Mouse (Mus musculus): Measurements from ENCODE around the gene Aicda. TPM values are rescaled to one million over a fixed set of nuclear protein-coding genes. Genes with fewer than 3 reads are reported as not detected.
"Not testable (repeated sequence)": the region's sequence is repeated elsewhere in the genome, so short reads cannot be mapped to it uniquely, and the experiment has no call there.

Gene Aicda
- polyA plus RNA-seq, 1 experiment from 2014 or later, result not detected

GRCm38 (mm10) chr6:122562463-122562862 is 8.9 kb downstream of the Aicda start:
- H3K4me2 ChIP-seq (replicated peaks; ENCODE audit: low read depth, low read length), result no peak overlapping the region
- ATAC-seq (ENCODE audit: low FRiP score) (peak; percentile 56), DNase-seq (ENCODE audit: low spot score) (peak; percentile 82)
- WGBS, result 6% methylated on average over 6 of the region's 6 CpGs
- no peak overlapping the region for H3K4me3 ChIP-seq (ENCODE audit: low read depth, low read length)
- no peaks in the 10 kb centered on the region for H3K27me3 ChIP-seq (ENCODE audit: control insufficient read depth, insufficient read depth, low read length)
- H3K36me3 ChIP-seq (ENCODE audit: control insufficient read depth, insufficient read depth, low read length), result no peaks in the 10 kb centered on the region
- H3K27ac ChIP-seq (ENCODE audit: low read depth, low read length), result no peak overlapping the region
- no peaks in the 10 kb centered on the region for H3K9me3 ChIP-seq (ENCODE audit: control insufficient read depth, low read length)
- H3K9ac ChIP-seq (ENCODE audit: low read depth, low read length), result no peak overlapping the region
- H3K4me1 ChIP-seq (replicated peaks; ENCODE audit: control insufficient read depth, insufficient read depth, low read length), result no peaks in the 10 kb centered on the region

- H3K9ac ChIP-seq (ENCODE audit: low read depth, low read length), result no peak overlapping the region
- H3K4me2 ChIP-seq (replicated peaks; ENCODE audit: low read depth, low read length), result no peak overlapping the region
- ATAC-seq (ENCODE audit: low FRiP score) (no peak), DNase-seq (ENCODE audit: low spot score) (no peak)
- H3K4me3 ChIP-seq (ENCODE audit: low read depth, low read length), result no peak overlapping the region
- no peaks in the 10 kb centered on the region for H3K36me3 ChIP-seq (ENCODE audit: control insufficient read depth, insufficient read depth, low read length)
- H3K27ac ChIP-seq (ENCODE audit: low read depth, low read length), result no peak overlapping the region
- no peaks in the 10 kb centered on the region for H3K4me1 ChIP-seq (replicated peaks; ENCODE audit: control insufficient read depth, insufficient read depth, low read length)
- H3K9me3 ChIP-seq (ENCODE audit: control insufficient read depth, low read length), result no peaks in the 10 kb centered on the region
- no peaks in the 10 kb centered on the region for H3K27me3 ChIP-seq (ENCODE audit: control insufficient read depth, insufficient read depth, low read length)
- WGBS, result 94% methylated on average over 9 of the region's 9 CpGs
Observed at GRCm38 (mm10) chr6:122565070-122565784, 11.6 kb downstream of the Aicda start.

GRCm38 (mm10) chr6:122569113-122569512 is 15.5 kb downstream of the Aicda start:
- no peaks in the 10 kb centered on the region for H3K36me3 ChIP-seq (ENCODE audit: control insufficient read depth, insufficient read depth, low read length)
- no peaks in the 10 kb centered on the region for H3K27me3 ChIP-seq (ENCODE audit: control insufficient read depth, insufficient read depth, low read length)
- no peak overlapping the region for H3K4me2 ChIP-seq (replicated peaks; ENCODE audit: low read depth, low read length)
- no peak overlapping the region for H3K27ac ChIP-seq (ENCODE audit: low read depth, low read length)
- WGBS, result 69% methylated on average over 5 of the region's 5 CpGs
- H3K9me3 ChIP-seq (ENCODE audit: control insufficient read depth, low read length), result no peaks in the 10 kb centered on the region
- no peak for DNase-seq (ENCODE audit: low spot score)
- ATAC-seq (ENCODE audit: low FRiP score), result no peak
- H3K4me1 ChIP-seq (replicated peaks; ENCODE audit: control insufficient read depth, insufficient read depth, low read length), result no peaks in the 10 kb centered on the region
- no peak overlapping the region for H3K4me3 ChIP-seq (ENCODE audit: low read depth, low read length)
- no peak overlapping the region for H3K9ac ChIP-seq (ENCODE audit: low read depth, low read length)

- Histone ChIP-seq H3K4me2 (replicated peaks; ENCODE audit: low read depth, low read length) (no peak overlapping the region), H3K36me3 (ENCODE audit: control insufficient read depth, insufficient read depth, low read length) (no peaks in the 10 kb centered on the region), H3K4me3 (ENCODE audit: low read depth, low read length) (no peak overlapping the region), H3K9me3 (ENCODE audit: control insufficient read depth, low read length) (no peaks in the 10 kb centered on the region), H3K27ac (ENCODE audit: low read depth, low read length) (no peak overlapping the region), H3K4me1 (replicated peaks; ENCODE audit: control insufficient read depth, insufficient read depth, low read length) (no peaks in the 10 kb centered on the region), H3K27me3 (ENCODE audit: control insufficient read depth, insufficient read depth, low read length) (no peaks in the 10 kb centered on the region), H3K9ac (ENCODE audit: low read depth, low read length) (no peak overlapping the region)
- DNase-seq (ENCODE audit: low spot score) (no peak), ATAC-seq (ENCODE audit: low FRiP score) (no peak)
- WGBS, result 91% methylated on average over 1 of the region's 1 CpGs
Observed at GRCm38 (mm10) chr6:122569762-122570161, 16.2 kb downstream of the Aicda start.

GRCm38 (mm10) chr6:122570695-122571616 is 17.4 kb downstream of the Aicda start:
- ATAC-seq (ENCODE audit: low FRiP score), result no peak
- no peaks in the 10 kb centered on the region for H3K9me3 ChIP-seq (ENCODE audit: control insufficient read depth, low read length)
- no peak for DNase-seq (ENCODE audit: low spot score)
- WGBS, result 70% methylated on average over 8 of the region's 8 CpGs
- H3K9ac ChIP-seq (ENCODE audit: low read depth, low read length), result no peak overlapping the region
- no peak overlapping the region for H3K27ac ChIP-seq (ENCODE audit: low read depth, low read length)
- H3K4me2 ChIP-seq (replicated peaks; ENCODE audit: low read depth, low read length), result no peak overlapping the region
- H3K36me3 ChIP-seq (ENCODE audit: control insufficient read depth, insufficient read depth, low read length), result no peaks in the 10 kb centered on the region
- no peaks in the 10 kb centered on the region for H3K4me1 ChIP-seq (replicated peaks; ENCODE audit: control insufficient read depth, insufficient read depth, low read length)
- no peak overlapping the region for H3K4me3 ChIP-seq (ENCODE audit: low read depth, low read length)
- no peaks in the 10 kb centered on the region for H3K27me3 ChIP-seq (ENCODE audit: control insufficient read depth, insufficient read depth, low read length)

- Histone ChIP-seq H3K9ac (ENCODE audit: low read depth, low read length) (no peak overlapping the region), H3K4me3 (ENCODE audit: low read depth, low read length) (no peak overlapping the region), H3K36me3 (ENCODE audit: control insufficient read depth, insufficient read depth, low read length) (no peaks in the 10 kb centered on the region), H3K4me2 (replicated peaks; ENCODE audit: low read depth, low read length) (no peak overlapping the region), H3K27ac (ENCODE audit: low read depth, low read length) (no peak overlapping the region), H3K4me1 (replicated peaks; ENCODE audit: control insufficient read depth, insufficient read depth, low read length) (no peaks in the 10 kb centered on the region), H3K27me3 (ENCODE audit: control insufficient read depth, insufficient read depth, low read length) (no peaks in the 10 kb centered on the region), H3K9me3 (ENCODE audit: control insufficient read depth, low read length) (no peaks in the 10 kb centered on the region)
- DNase-seq (ENCODE audit: low spot score) (no peak), ATAC-seq (ENCODE audit: low FRiP score) (no peak)
- WGBS, result 87% methylated on average over 3 of the region's 3 CpGs
Observed at GRCm38 (mm10) chr6:122571617-122571959, 18.0 kb downstream of the Aicda start.

GRCm38 (mm10) chr6:122575037-122575436 is 21.4 kb downstream of the Aicda start:
- not testable (repeated sequence) for ATAC-seq (ENCODE audit: low FRiP score); H3K4me1 ChIP-seq (replicated peaks; ENCODE audit: control insufficient read depth, insufficient read depth, low read length)
- 84% methylated on average over 1 of the region's 1 CpGs for WGBS

GRCm38 (mm10) chr6:122577030-122577429 is 23.4 kb downstream of the Aicda start:
- 93% methylated on average over 3 of the region's 3 CpGs for WGBS
- no peak for DNase-seq (ENCODE audit: low spot score)
- no peaks in the 10 kb centered on the region for H3K36me3 ChIP-seq (ENCODE audit: control insufficient read depth, insufficient read depth, low read length)
- no peak overlapping the region for H3K4me2 ChIP-seq (replicated peaks; ENCODE audit: low read depth, low read length)
- no peak for ATAC-seq (ENCODE audit: low FRiP score)
- H3K9ac ChIP-seq (ENCODE audit: low read depth, low read length), result no peak overlapping the region
- no peak overlapping the region for H3K27ac ChIP-seq (ENCODE audit: low read depth, low read length)
- H3K4me1 ChIP-seq (replicated peaks; ENCODE audit: control insufficient read depth, insufficient read depth, low read length), result no peaks in the 10 kb centered on the region
- no peak overlapping the region for H3K4me3 ChIP-seq (ENCODE audit: low read depth, low read length)
- no peaks in the 10 kb centered on the region for H3K9me3 ChIP-seq (ENCODE audit: control insufficient read depth, low read length)
- no peaks in the 10 kb centered on the region for H3K27me3 ChIP-seq (ENCODE audit: control insufficient read depth, insufficient read depth, low read length)

More at GRCm38 (mm10) chr6:122575037-122575436, 21.4 kb downstream of the Aicda start:
- not testable (repeated sequence) for H3K36me3 ChIP-seq (ENCODE audit: control insufficient read depth, insufficient read depth, low read length); H3K9me3 ChIP-seq (ENCODE audit: control insufficient read depth, low read length); DNase-seq (ENCODE audit: low spot score); H3K9ac ChIP-seq (ENCODE audit: low read depth, low read length); H3K27ac ChIP-seq (ENCODE audit: low read depth, low read length); H3K4me3 ChIP-seq (ENCODE audit: low read depth, low read length); H3K27me3 ChIP-seq (ENCODE audit: control insufficient read depth, insufficient read depth, low read length); H3K4me2 ChIP-seq (replicated peaks; ENCODE audit: low read depth, low read length)

All from hindbrain, embryonic 11.5 days (tissue).